Mouse (Mus musculus) Patski (cell line): ENCODE results near the gene Alkal2. TPM values are rescaled to one million over a fixed set of nuclear protein-coding genes. Genes with fewer than 3 reads are reported as not detected.

ENCODE experiments used
- ATAC-seq: fragments of 100-300 bp; one replicate; pipeline ENCODE4 v1.8.0; 2021
- CTCF ChIA-PET: fragments of 350-600 bp; sonication (Branson Sonifier 250); formaldehyde crosslinking; loops from one replicate; lab custom pipeline; 2022; ENCODE audit warnings: inconsistent platforms; lab: Charles Lee
- POLR2A ChIA-PET: fragments of 350-600 bp; sonication (Branson Sonifier 250); formaldehyde crosslinking; loops from one replicate; lab custom pipeline; 2022; ENCODE audit warnings: antibody characterized with exemption, inconsistent platforms; lab: Charles Lee
- DNase-seq: peaks from one replicate; pipeline ENCODE4 v3.0.0-alpha.2; 2011; ENCODE audit warnings: low read depth, low spot score
- H3K27me3 ChIP-seq: fragments of 371-371 bp; one replicate; pipeline ENCODE4 v1.5.1; 2021
- CTCF ChIP-seq: fragments of 100-300 bp; IDR thresholded peaks from one replicate; pipeline ENCODE4 v1.5.1; 2021
- in situ Hi-C: fragments of 300-500 bp; cut with MboI; formaldehyde crosslinking; loops from 3 replicates; pipeline ENCODE4 v1.11.1; 2018; ENCODE audit warnings: low pct_unique_long_range_greater_than_20kb, mixed read lengths
- polyA plus RNA-seq: library from polyadenylated mRNA; unstranded; gene quantifications from one replicate; pipeline ENCODE4 v1.2.3, GENCODE M21; 2021

Gene Alkal2
- polyA plus RNA-seq, 1 experiment from 2014 or later = not detected

- ChIA-PET CTCF (no interaction called here), POLR2A (no interaction called here)
- no peak for TF ChIP-seq CTCF
These were observed 38.3 kb downstream of the Alkal2 start for GRCm38 (mm10) chr12:30922401-30922800.

DNA sequence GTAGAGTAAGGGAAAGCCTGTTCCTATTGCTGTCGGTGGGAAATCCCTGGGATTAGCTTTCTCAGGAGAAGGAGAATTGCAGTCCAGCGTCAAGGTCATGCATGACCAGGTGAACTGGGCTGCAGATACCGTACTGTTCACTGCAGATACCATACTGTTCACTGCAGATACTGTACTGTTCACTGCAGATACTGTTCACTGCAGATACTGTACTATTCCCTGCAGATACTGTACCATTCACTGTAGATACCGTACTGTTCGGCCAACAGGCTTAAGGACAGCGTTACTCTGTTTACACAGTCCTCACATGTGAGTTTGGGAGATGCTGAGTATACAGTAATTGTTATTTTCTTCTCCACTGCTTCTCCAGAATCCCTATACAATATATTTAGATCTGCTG lies 44.1 kb downstream of the Alkal2 start:
- TF ChIP-seq CTCF = no peak
- ChIA-PET CTCF (interaction anchor here (0.8 kb wide), 1 partner anchor 27 kb away, joined by 3 read pairs; no protein-coding TSS in a partner anchor), POLR2A (no interaction called here)
- ATAC-seq (no peak), DNase-seq (no peak)
- H3K27me3 ChIP-seq = no peaks in the 10 kb centered on the region
- in situ Hi-C loops = no loop called here

More at GRCm38 (mm10) chr12:30922401-30922800, 38.3 kb downstream of the Alkal2 start:
- DNase-seq (no peak), ATAC-seq (no peak)
- H3K27me3 ChIP-seq = no peaks in the 10 kb centered on the region
- in situ Hi-C loops = no loop called here

- ATAC-seq (no peak), DNase-seq (no peak)
- in situ Hi-C loops = no loop called here
- ChIA-PET POLR2A (no interaction called here), CTCF (interaction anchor here (2.5 kb wide), 1 partner anchor 10 kb away, joined by 8 read pairs; no protein-coding TSS in a partner anchor)
- no peaks in the 10 kb centered on the region for H3K27me3 ChIP-seq
- no peak for TF ChIP-seq CTCF
These were observed 49.2 kb downstream of the Alkal2 start for GRCm38 (mm10) chr12:30933299-30933698.

GRCm38 (mm10) chr12:30936899-30937298 lies 52.8 kb downstream of the Alkal2 start:
- ChIA-PET POLR2A (no interaction called here), CTCF (interaction anchor here (1.2 to 1.3 kb wide), 2 partner anchors 11 to 18 kb away, joined by 3 to 4 read pairs; no protein-coding TSS in a partner anchor)
- in situ Hi-C loops = no loop called here
- TF ChIP-seq CTCF = no peak
- H3K27me3 ChIP-seq = no peaks in the 10 kb centered on the region
- DNase-seq = no peak
- no peak for ATAC-seq

Other genes with a start within 250 kb of the Alkal2 start
- 80.1 TPM for gene Acp1, start 27.3 kb downstream of the Alkal2 start, polyA plus RNA-seq
- gene Sh3yl1, start 27.3 kb downstream of the Alkal2 start, polyA plus RNA-seq = 13.3 TPM
- gene Fam110c, start 189.5 kb downstream of the Alkal2 start, polyA plus RNA-seq = not detected